Mouse (Mus musculus): ENCODE data around the gene Tnfsf15. TPM values are rescaled to one million over a fixed set of nuclear protein-coding genes. Genes with fewer than 3 reads are reported as not detected.
A peak's percentile ranks its signal among the peaks of the same experiment; 100 is the strongest.

The Tnfsf15 gene
- polyA plus RNA-seq, 1 experiment from 2014 or later, result 0.16 TPM

GRCm38 (mm10) chr4:63725981-63726380 is 18.9 kb downstream of the Tnfsf15 start:
- H3K4me2 ChIP-seq (ENCODE audit: low read depth, low read length), result no peak overlapping the region
- no peak overlapping the region for H3K27ac ChIP-seq (ENCODE audit: low read length)
- no peaks in the 10 kb centered on the region for H3K4me1 ChIP-seq (ENCODE audit: control insufficient read depth, insufficient read depth, low read length)
- 49% methylated on average over 5 of the region's 5 CpGs for WGBS
- no peaks in the 10 kb centered on the region for H3K27me3 ChIP-seq (replicated peaks; ENCODE audit: control insufficient read depth, insufficient read depth, low read length)
- no peaks in the 10 kb centered on the region for H3K36me3 ChIP-seq (ENCODE audit: control insufficient read depth, insufficient read depth, low read length)
- no peak overlapping the region for H3K9ac ChIP-seq (ENCODE audit: low read depth, low read length)
- no peaks in the 10 kb centered on the region for H3K9me3 ChIP-seq (ENCODE audit: control insufficient read depth, low read length)
- no peak for ATAC-seq
- no peak overlapping the region for H3K4me3 ChIP-seq (ENCODE audit: low read length)

- ATAC-seq, result peak; percentile 95
- Histone ChIP-seq H3K27me3 (replicated peaks; ENCODE audit: control insufficient read depth, insufficient read depth, low read length) (no peaks in the 10 kb centered on the region), H3K9me3 (ENCODE audit: control insufficient read depth, low read length) (no peaks in the 10 kb centered on the region), H3K4me1 (ENCODE audit: control insufficient read depth, insufficient read depth, low read length) (peaks cover 2% of the 10 kb centered on the region; the same call in 1 of the 2 replicates), H3K9ac (ENCODE audit: low read depth, low read length) (no peak overlapping the region), H3K36me3 (ENCODE audit: control insufficient read depth, insufficient read depth, low read length) (no peaks in the 10 kb centered on the region), H3K27ac (ENCODE audit: low read length) (no peak overlapping the region), H3K4me2 (ENCODE audit: low read depth, low read length) (no peak overlapping the region), H3K4me3 (ENCODE audit: low read length) (no peak overlapping the region)
- WGBS, result 32% methylated on average over 8 of the region's 8 CpGs
These were observed 26.8 kb downstream of the Tnfsf15 start for GRCm38 (mm10) chr4:63717922-63718643.

- Histone ChIP-seq H3K4me1 (ENCODE audit: control insufficient read depth, insufficient read depth, low read length) (no peaks in the 10 kb centered on the region), H3K4me2 (ENCODE audit: low read depth, low read length) (no peak overlapping the region), H3K9me3 (ENCODE audit: control insufficient read depth, low read length) (no peaks in the 10 kb centered on the region), H3K27ac (ENCODE audit: low read length) (no peak overlapping the region), H3K4me3 (ENCODE audit: low read length) (no peak overlapping the region), H3K27me3 (replicated peaks; ENCODE audit: control insufficient read depth, insufficient read depth, low read length) (no peaks in the 10 kb centered on the region), H3K9ac (ENCODE audit: low read depth, low read length) (no peak overlapping the region), H3K36me3 (ENCODE audit: control insufficient read depth, insufficient read depth, low read length) (no peaks in the 10 kb centered on the region)
- WGBS, result 92% methylated on average over 5 of the region's 5 CpGs
- no peak for ATAC-seq
These were observed 33.0 kb downstream of the Tnfsf15 start for GRCm38 (mm10) chr4:63711886-63712285.

GRCm38 (mm10) chr4:63710431-63711220 is 34.3 kb downstream of the Tnfsf15 start:
- H3K4me2 ChIP-seq (ENCODE audit: low read depth, low read length), result no peak overlapping the region
- 69% methylated on average over 8 of the region's 8 CpGs for WGBS
- no peaks in the 10 kb centered on the region for H3K27me3 ChIP-seq (replicated peaks; ENCODE audit: control insufficient read depth, insufficient read depth, low read length)
- H3K4me1 ChIP-seq (ENCODE audit: control insufficient read depth, insufficient read depth, low read length), result no peaks in the 10 kb centered on the region
- ATAC-seq, result peak; percentile 48; the same call in 1 of the 2 replicates
- H3K9me3 ChIP-seq (ENCODE audit: control insufficient read depth, low read length), result no peaks in the 10 kb centered on the region
- H3K4me3 ChIP-seq (ENCODE audit: low read length), result no peak overlapping the region
- no peaks in the 10 kb centered on the region for H3K36me3 ChIP-seq (ENCODE audit: control insufficient read depth, insufficient read depth, low read length)
- H3K27ac ChIP-seq (ENCODE audit: low read length), result no peak overlapping the region
- H3K9ac ChIP-seq (ENCODE audit: low read depth, low read length), result no peak overlapping the region

GRCm38 (mm10) chr4:63706279-63706971 is 38.5 kb downstream of the Tnfsf15 start:
- whole genome bisulfite sequencing, result 74% methylated on average over 1 of the region's 1 CpGs
- no peak overlapping the region for H3K27ac ChIP-seq (ENCODE audit: low read length)

GRCm38 (mm10) chr4:63704232-63704631 is 40.7 kb downstream of the Tnfsf15 start:
- Histone ChIP-seq H3K4me3 (ENCODE audit: low read length) (no peak overlapping the region), H3K27ac (ENCODE audit: low read length) (no peak overlapping the region), H3K36me3 (ENCODE audit: control insufficient read depth, insufficient read depth, low read length) (no peaks in the 10 kb centered on the region), H3K9ac (ENCODE audit: low read depth, low read length) (no peak overlapping the region), H3K4me1 (ENCODE audit: control insufficient read depth, insufficient read depth, low read length) (0 out of 2 replicates have a peak, but pooled peaks cover under 1% of the 10 kb centered on the region), H3K4me2 (ENCODE audit: low read depth, low read length) (no peak overlapping the region), H3K27me3 (replicated peaks; ENCODE audit: control insufficient read depth, insufficient read depth, low read length) (no peaks in the 10 kb centered on the region), H3K9me3 (ENCODE audit: control insufficient read depth, low read length) (no peaks in the 10 kb centered on the region)
- ATAC-seq, result no peak
- WGBS, result 78% methylated on average over 5 of the region's 5 CpGs

More at GRCm38 (mm10) chr4:63706279-63706971, 38.5 kb downstream of the Tnfsf15 start:
- no peak overlapping the region for H3K4me2 ChIP-seq (ENCODE audit: low read depth, low read length)
- no peak overlapping the region for H3K9ac ChIP-seq (ENCODE audit: low read depth, low read length)
- H3K27me3 ChIP-seq (replicated peaks; ENCODE audit: control insufficient read depth, insufficient read depth, low read length), result no peaks in the 10 kb centered on the region
- no peak overlapping the region for H3K4me3 ChIP-seq (ENCODE audit: low read length)
- no peaks in the 10 kb centered on the region for H3K9me3 ChIP-seq (ENCODE audit: control insufficient read depth, low read length)
- no peak for ATAC-seq
- H3K36me3 ChIP-seq (ENCODE audit: control insufficient read depth, insufficient read depth, low read length), result no peaks in the 10 kb centered on the region
- no peaks in the 10 kb centered on the region for H3K4me1 ChIP-seq (ENCODE audit: control insufficient read depth, insufficient read depth, low read length)

- Histone ChIP-seq H3K4me1 (ENCODE audit: control insufficient read depth, insufficient read depth, low read length) (0 out of 2 replicates have a peak, but pooled peaks cover 3% of the 10 kb centered on the region), H3K9me3 (ENCODE audit: control insufficient read depth, low read length) (no peaks in the 10 kb centered on the region), H3K4me2 (ENCODE audit: low read depth, low read length) (no peak overlapping the region), H3K27me3 (replicated peaks; ENCODE audit: control insufficient read depth, insufficient read depth, low read length) (no peaks in the 10 kb centered on the region), H3K9ac (ENCODE audit: low read depth, low read length) (no peak overlapping the region), H3K36me3 (ENCODE audit: control insufficient read depth, insufficient read depth, low read length) (no peaks in the 10 kb centered on the region), H3K4me3 (ENCODE audit: low read length) (no peak overlapping the region), H3K27ac (ENCODE audit: low read length) (no peak overlapping the region)
- ATAC-seq, result no peak
- 82% methylated on average over 2 of the region's 2 CpGs for WGBS
These were observed 41.2 kb downstream of the Tnfsf15 start for GRCm38 (mm10) chr4:63703686-63704085.

- WGBS, result 86% methylated on average over 4 of the region's 4 CpGs
- no peak for ATAC-seq
- H3K4me1 ChIP-seq (ENCODE audit: control insufficient read depth, insufficient read depth, low read length), result 0 out of 2 replicates have a peak, but pooled peaks cover 3% of the 10 kb centered on the region
These were observed 42.8 kb downstream of the Tnfsf15 start for GRCm38 (mm10) chr4:63702006-63702704.

More at GRCm38 (mm10) chr4:63702006-63702704, 42.8 kb downstream of the Tnfsf15 start:
- Histone ChIP-seq H3K4me2 (ENCODE audit: low read depth, low read length) (no peak overlapping the region), H3K9ac (ENCODE audit: low read depth, low read length) (no peak overlapping the region), H3K36me3 (ENCODE audit: control insufficient read depth, insufficient read depth, low read length) (no peaks in the 10 kb centered on the region), H3K27me3 (replicated peaks; ENCODE audit: control insufficient read depth, insufficient read depth, low read length) (no peaks in the 10 kb centered on the region), H3K27ac (ENCODE audit: low read length) (no peak overlapping the region), H3K4me3 (ENCODE audit: low read length) (no peak overlapping the region), H3K9me3 (ENCODE audit: control insufficient read depth, low read length) (no peaks in the 10 kb centered on the region)
